Mouse (Mus musculus) ES-CJ7 (cell line): ENCODE measurements around the gene Ncor2.
A peak's percentile ranks its signal among the peaks of the same experiment; 100 is the strongest.

Source experiments
- DNase-seq: peaks from one replicate; pipeline ENCODE4 v3.0.0; 2011; ENCODE audit warnings: low read depth, low spot score

The Ncor2 gene

DNA sequence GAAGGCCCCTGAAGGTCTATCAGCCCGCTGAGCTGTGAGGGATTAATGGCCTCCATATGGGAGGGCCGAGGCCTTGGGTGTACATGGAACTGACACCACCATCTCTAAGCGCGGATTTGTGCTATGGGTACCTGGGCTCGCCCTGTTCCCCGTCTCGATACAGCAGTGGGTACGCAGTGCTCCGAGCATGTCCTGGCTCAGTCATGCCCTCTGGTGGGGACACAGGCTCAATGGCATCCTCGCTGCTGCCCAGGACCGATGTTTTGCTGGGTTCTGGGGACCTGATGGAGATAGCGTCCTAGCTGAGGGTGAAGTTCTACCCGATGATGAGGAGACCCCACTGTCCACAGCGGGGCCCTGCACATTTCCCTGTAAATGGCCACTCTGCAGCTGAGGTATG lies 155.0 kb downstream of the Ncor2 start:
- peak; percentile 20 for DNase-seq

DNA sequence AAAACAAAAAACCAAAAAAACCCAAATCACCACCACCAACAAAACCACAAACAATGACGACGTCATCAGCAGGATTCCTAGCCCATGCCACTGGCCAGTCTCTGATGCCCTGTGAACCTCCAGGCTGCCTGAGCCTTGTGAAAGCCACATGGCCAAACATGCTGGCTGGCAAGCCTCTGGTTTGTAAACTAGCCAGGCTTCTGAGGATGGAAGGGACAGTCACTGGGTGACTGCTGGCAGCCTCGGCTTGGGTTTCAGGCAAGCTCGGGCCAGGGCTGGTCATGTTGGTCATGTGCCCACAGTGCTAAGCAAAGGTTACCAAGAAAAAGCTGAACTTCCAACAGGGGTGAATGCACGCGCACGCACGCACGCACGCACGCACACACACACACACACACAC lies 157.7 kb downstream of the Ncor2 start:
- no peak for DNase-seq

DNA sequence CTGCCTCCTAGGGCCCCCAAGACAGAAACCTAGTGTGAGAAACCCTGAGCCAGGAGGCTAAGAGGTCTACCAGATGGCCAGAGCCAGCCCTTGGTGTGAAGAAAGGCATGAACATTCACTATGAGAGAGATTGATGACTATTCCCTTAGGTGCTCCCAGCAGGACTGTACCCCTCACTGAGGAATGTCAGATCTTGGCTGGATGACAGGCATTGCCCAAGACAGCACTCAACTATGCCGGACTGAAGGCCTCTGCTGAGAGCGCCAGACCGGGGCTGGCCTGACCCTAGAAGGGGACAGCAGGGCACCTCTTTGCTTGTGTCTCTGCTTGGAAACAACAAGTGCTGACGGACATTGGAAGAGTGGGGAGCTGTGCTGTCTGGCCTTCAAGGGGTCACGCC lies 159.9 kb downstream of the Ncor2 start:
- no peak for DNase-seq

DNA sequence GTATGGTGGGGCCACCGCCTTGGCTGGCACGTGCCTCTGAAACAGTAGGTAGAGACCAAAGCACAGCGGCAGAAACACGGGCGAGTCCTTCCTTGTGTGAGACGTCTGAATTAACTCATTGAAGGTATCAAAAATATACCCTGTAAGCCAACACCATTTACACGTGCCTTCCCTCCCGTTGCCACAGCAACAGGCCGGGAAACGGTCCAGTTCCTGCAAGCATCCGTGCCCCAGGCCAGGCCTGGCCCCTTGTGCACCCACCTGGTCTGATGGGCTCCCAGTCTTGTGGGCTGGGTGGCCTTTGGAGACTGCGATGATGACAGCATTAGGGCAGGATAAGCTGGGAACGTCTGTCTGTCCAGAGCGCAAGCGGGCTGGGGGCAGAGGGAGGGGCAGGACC lies 161.7 kb downstream of the Ncor2 start:
- DNase-seq, result no peak

DNA sequence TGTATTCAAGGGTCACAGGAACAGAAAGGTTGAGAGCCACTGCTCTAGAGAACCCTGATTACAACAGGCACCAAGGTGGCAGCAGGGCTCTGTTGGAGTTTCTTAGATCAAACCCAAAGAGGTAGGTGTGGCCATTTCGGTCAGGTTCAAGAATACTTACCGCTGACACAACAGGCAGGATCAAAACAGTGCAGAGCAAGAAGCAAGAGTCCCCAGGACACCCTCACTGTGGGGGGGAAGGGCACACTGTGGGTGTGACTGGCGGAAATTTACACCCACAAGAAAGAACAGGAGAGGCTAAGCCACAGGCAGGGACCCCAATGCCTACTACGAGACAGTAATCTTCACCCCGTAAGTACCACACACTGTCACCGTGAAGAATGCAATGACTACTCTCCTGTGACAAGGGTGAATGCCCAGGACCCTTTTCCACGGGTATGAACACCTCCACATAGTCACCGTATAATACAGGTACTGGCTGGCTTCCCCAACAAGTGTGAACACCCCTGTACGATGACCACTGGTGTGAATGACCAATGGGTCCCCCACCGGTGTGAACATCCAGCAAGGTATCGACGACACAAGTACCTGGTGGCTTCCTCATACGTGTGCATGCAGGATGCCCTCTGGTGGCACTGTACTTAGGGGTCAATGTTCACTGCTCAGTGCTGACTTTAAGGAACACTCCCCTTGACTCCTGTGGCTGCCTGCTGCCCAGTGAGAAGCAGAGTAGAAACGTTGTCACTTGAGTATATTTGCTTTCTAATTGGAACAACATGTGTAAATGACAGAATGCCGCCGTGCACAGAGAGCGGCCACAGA lies 162.4 kb downstream of the Ncor2 start:
- no peak for DNase-seq

DNA sequence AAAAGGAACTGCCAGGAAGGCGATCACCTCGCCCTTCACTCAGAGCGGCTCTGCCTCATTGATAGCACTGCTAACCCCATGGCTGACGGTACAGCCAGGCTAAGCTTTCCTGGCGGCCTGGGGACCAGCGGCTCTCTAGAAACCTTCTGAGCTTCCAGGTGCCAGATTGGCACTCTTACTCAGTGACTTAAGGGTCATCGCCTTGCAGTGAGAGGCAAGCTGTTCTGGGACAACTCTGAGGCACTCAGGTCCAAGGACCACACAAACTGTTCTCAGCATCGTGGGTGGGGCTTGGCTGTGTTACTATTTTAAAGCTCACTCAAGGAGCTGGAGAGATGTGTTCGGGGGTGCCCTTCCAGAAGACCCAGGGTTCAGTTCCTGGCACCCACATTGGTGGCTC lies 163.4 kb downstream of the Ncor2 start:
- no peak for DNase-seq

DNA sequence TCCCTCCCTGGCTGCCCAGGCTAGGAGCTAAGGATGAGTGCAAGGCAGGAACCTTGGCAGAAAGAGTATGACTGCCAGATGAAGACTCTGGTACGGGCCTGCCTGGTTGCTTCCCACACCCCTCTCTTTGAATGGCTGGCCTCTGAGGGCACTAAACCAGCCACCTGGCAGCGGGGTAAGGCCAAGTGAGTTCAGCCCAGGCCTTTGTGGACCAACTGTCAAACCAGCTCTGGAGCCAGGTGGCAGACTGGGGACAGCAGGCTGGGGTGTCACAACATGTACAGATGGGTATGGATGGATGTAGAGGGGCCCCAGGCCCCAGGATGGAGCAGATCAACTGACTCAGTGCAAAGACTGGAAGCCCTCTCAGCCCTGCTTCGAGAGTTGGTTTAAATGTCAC lies 164.0 kb downstream of the Ncor2 start:
- no peak for DNase-seq

DNA sequence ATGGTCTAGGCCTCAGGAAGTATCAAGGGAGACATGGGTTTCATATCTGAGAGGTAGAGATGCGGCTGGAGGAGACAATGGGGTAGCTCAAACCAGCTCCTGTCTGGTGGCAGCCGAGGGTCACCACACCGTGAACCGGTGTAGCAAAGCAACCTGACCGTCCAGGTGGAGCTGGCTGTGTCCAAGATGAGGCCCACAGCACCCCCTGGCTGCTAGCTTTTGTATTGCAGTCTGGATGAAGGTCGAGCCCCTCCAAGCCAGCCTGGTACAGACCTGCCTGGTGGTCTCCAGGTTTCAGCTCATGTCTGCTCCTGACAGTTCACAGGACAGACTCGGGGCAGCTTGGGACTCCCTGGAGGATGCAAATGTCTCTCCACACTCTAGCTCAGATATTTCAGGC lies 164.5 kb downstream of the Ncor2 start:
- DNase-seq, result peak; percentile 55

DNA sequence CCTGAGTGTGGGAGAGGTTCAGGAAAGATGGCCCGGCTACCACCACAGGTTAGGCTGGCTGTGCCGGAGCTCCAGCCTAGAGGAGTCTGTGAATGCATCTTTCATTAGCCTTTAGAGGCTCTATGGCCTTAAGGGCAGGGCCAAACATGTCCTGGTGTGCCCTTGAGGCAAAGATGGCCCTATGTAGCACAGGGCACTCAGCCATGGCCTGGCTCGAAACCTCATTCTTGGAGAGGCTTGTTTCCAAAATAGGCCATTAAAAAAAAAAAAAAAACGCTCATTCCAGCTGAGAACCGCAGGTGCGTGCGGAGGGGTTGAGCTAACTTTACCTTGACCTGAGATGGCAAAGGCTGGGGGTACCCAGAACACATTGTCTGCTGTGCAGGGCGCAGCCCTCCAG lies 167.4 kb downstream of the Ncor2 start:
- no peak for DNase-seq

DNA sequence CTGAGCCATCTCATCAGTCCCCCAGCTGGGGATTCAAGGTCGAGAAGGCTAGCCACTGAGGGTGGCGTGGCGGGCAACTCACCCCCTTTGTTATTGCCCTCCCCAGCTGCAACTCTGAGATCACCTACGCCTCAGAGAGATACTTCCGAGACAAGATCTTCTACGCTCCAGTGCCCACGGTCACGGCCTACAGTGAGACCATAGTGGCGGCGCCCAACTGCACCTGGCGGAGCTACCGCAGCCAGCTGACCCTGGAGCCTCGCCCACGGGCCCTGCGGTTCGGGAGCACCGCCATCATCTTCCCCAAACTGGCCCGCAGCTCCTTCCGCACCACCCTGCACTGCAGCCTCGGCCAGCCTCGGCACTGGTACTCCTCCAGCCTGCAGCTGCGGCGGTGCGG lies 167.9 kb downstream of the Ncor2 start:
- no peak for DNase-seq

DNA sequence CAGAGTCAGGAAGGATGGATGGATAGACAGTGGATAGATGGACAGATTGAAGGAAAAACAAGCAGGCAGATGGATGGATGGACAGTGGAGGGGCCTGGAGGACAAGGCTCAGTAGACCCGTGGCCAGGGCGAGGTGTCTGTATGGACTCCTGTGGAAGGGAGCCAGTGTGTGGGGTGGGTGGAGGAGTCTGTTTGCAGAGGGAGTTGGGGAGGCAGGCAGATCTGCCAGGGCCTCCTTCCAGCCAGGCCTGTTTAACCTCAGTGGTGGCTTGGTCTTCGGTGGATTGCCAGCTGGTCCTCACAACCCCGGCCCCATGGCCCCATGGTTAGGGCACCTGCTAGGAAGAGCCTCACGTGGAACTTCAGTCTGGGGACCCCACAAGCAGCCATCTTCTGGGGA lies 172.1 kb downstream of the Ncor2 start:
- DNase-seq, result no peak

DNA sequence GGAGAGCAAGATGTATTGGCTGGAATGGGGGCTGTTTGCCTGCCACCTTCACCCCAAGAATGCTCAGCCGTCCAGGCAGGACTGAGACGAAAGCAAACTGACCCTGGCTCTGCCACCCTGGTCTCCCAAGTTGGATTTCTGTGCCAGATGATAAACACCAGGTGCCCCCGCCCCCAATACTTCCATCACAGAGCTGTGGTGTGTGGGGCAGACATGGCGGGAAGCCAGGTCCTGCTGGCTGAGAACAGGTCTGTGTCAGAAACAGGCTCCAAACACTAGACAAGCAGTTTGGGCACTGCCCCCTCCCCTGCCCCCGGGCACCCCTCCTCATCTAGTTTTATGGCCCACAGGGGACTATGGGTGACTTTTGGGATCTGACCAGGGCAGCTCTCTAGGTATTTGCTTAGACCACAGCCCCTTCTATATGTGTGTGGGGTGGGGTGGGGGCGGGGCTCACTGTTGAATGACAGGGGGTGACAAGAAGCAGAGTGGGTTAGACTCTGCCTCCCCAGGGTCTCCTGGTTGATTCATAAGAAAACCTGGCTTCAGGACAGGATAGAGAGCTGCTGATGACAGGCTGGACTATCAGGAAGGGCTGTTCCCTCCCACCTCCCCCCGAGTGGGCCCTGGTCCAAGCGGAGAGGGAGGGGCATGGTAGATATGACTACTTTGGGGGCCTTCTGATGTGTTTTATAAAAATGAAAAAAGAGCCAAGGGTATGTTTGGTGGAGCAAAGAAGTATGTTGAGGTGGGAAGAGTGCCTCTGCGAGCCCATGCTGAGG lies 173.0 kb downstream of the Ncor2 start:
- DNase-seq, result no peak

DNA sequence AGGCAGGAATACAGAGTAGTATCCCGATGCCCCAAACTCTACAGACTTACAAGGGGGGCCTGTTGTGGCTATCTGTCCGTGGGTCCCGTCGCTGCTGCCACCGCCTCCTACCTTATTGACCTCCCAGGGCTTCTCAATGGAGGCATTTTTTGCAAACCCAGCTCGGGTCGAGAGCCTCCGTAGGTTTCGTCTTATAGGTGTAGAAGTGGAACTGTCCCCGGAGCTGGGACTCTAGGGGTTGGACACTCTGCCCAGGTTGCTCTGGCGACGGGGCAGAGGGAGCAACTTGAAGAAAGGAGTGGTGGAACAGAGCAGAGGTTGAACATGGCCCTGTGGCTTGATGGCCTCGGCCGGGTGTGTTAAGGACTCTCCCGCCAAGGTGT lies 175.2 kb downstream of the Ncor2 start:
- DNase-seq, result no peak

DNA sequence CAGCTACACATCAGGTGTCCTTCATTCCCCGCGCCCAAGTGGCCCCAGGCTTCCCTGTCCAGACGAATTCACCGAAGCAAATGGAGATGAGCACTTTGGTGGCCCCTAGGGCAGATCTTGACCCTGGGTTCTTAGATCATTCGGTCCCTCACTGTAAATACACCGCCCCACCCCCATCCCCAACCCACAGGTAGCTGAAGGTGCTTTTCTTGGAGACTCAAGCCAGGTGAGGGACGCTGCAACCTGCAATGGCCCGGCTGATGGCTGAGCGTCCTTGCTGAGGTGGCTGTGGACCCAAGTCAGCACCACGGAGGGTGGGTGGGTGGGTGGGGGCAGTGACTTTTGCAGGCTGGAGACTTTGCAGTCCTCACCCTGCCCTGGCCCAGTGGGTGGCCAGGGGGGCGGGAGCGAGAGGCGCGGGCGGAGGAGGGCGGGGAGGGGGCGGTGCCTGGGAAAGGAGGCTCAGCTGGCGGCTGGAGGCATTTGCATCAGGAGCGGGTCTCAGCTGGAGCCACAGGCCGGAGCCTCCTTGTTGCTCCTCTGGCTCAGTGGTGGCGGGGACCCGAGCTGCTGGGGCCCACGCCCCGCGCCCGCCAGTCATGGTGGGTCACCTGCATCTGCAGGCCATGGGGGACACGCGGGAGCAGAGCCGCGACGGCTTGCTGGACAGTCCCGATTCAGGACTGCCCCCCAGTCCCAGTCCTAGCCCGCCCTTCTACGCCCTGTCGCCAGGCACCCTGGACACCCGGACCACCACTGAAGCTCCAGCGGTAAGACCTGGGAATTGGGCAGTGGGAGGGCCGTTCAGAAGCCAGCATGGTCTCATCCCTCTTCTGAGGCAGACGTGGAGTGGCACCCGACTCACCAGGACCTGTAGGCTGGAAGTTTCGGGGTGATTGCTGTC lies 175.8 kb downstream of the Ncor2 start, which contains the start of gene Rflna:
TSS of gene Rflna (plus strand) at position 253 of the 904 bp plus-strand sequence.
- peak; percentile 55 for DNase-seq

DNA sequence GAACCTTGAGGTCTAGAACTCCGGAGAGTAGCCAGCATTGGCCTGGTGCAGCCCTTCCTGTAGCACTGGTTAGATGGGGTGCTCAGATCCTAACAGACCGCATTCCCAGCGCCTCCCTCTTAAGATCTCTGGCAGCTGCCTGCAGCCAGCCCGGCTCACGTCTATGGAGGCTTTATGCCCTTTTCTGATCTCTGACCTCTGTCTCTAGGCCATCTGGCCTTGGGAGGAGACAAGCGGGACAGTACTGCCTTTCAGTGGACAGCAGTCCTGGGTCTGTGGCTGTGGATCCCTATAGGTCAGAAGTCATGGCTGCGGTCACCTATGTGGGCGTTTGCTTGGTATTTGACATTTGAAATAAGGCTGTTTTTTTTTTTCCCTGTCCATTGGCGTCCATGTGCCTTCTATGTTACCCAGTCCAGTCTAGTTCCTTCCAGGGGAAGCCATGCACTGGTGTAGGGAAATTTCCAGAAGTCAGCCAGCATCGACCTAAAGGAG lies 178.2 kb downstream of the Ncor2 start:
- no peak for DNase-seq

DNA sequence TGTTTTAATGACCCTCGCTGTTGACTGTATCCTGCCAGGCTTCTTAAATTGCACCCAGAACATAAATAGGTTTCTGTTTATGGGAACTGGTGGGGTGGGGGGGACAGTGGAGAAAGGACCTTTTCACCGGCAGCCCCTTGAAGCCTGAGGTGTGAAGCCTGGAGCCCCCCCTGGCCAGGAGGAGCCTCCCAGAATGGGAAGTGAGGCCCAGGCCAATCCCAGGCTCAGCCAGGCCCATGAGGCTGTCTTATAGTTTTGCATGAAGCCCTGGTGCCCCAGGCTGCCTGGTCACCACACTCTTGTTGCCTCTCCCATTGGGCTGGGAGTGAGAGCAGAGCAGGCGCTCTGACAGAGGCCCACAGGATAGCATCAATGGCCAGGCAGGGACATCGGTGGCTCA lies 181.1 kb downstream of the Ncor2 start:
- no peak for DNase-seq

DNA sequence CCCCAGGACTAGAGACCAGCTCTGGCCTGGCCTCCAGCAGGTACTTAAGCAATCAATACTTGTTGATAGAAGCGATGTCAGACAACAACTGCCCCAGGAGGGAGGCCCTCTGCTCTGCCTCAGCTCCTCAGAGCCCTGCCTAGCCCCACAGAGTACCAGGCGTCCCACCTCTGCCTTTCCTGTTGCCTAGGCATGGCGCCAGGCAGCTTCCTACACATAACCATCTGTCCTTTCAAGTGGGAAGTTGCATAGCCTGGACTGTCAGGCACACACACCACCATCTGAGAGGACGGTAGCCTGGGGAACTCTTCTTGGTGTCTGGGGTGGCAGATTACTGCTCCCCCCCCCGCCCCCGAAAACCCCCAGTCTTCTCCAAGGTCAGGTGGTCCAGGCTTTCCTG lies 182.2 kb downstream of the Ncor2 start:
- no peak for DNase-seq

DNA sequence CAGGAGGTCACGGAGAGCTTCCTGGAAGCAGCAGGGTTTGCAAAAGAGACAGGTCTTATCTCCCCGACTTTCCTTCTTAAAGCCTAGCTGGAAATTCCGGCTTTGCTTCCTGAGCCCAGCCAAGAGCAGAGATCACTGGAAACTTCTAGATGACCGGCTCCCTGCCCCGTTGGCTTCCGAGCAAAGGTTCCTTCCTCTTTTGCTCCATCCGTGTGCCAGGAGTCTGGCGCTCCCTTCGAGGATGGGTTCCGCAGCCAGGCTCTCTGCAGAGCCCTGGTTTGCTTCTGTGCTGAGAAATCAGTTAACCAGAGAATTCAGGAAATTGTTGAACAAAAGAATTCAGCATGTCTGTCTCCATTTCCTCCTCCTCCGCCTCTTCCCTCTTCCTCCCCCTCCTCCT lies 186.1 kb downstream of the Ncor2 start:
- DNase-seq, result no peak

DNA sequence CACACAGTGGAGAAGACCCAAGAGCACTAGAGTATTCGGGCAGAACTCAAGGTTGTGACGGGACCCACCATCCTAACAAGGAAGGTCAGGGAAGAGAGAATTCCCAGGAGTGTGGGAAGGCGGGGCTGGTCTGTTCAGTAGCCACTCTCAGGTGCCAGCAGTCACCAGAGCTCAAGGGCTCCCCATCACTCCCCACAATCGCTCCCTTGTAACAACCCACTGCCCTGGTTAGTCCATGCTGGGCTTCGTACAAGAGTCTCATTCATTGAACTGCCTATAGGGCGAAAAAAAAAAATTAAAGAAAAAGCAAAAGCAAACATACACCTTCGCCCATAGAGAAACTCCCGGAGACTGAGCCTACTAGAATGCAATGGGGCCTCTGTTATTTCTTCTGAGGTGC lies 186.7 kb downstream of the Ncor2 start:
- DNase-seq, result no peak

DNA sequence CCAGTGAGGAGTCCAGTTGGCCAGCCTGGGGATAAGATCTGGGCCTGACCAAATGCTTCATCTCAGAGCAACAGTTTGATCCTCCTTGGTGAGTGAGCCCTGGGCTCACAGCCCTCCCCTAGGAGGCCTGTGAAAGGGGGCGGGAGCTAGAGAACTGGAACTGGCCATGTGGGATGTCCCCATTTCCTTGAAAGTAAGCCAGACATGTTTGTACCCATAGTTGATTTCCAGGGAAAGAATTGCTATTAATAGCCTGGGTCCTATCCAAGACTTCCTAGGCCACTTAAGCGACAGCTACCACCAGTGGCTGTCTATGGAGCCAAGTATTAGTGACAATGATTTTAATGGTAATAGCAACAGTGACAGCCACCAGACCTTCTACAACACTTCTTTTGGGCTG lies 189.3 kb downstream of the Ncor2 start:
- DNase-seq, result no peak

DNA sequence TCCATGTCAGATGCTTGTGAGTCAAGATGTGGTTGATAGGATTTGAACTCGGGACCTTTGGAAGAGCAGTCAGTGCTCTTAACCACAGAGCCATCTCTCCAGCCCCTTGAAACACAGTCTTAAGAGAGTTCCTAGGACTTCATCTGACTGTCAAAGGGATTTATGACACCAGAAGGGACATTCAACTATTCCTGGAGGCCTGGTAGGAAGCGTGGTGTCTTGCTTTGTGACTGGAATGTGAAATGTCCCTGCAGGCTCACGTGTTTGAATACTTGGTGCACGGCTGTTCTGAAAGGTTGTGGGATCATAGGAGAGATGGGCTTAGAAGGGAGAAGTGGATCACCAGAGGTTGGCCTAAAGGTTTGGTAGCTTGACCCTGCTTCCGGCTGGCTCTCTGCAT lies 192.4 kb downstream of the Ncor2 start:
- DNase-seq, result no peak

DNA sequence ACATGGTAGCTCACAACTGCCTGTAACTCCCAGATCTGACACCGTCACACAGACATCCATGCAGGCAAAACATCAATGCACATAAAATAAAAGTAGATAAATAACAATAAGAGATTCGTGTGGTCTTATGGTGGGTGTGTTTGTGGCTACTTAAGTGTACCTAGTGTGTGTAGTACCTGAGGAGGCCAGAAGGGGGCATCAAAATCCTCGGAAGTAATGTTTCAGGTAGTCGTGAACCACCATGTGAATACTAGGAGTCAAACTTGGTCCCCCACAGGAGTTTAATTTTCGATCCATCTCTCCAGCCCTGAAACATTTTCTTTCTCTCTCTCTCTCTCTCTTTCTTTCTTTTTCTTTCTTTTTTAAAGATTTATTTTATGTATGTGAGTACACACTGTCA lies 192.8 kb downstream of the Ncor2 start:
- DNase-seq, result peak; percentile 70
